Mouse (Mus musculus) B cell, adult 67 days (primary cell): ENCODE measurements around the gene Rpl31. TPM values are rescaled to one million over a fixed set of nuclear protein-coding genes. Genes with fewer than 3 reads are reported as not detected.

Experiments used
- total RNA-seq, 2 experiments: library from RNA; stranded (reverse); gene quantifications; 4 replicates each; pipeline ENCODE4 v1.2.4; 2023

Rpl31 gene
- 1,000 to 10,000 TPM; 1,423 to 1,640 TPM for total RNA-seq

DNA sequence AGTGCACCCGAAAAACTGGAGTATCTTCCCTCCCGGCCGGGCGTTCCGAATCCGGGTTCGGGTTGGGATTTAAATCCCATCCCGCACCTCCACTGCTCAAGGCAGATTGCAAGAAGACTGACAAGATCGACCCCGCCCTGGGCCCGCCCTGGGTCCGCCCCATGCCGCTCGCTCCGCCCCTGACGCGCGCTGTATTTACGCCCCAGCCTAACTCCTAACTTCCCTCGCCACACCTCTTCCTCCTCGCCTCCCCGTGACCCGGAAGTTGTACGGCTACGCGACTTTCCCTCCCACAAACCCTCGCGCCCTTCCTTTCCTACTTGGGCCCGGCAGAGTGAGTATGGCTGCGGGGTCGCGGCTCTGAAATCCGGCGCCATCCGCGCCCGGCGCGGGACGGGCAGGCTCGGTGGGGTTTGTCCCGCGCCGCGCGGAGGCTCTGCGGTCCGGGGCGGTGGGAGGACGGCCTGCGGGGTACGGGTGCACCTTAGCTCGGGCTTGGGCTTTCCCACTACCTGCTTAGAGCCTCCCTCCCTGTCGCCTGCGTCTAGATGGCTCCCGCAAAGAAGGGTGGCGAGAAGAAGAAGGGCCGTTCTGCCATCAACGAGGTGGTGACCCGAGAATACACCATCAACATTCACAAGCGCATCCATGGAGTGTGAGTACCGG is at the start of gene Rpl31:
Rpl31 (plus strand) TSS at position 242 of the 666 bp plus-strand sequence.

Other genes with a start within 250 kb of the Rpl31 start
- not detected for gene Npas2, start 174.1 kb upstream of the Rpl31 start, total RNA-seq
- gene Tbc1d8, start 110.9 kb downstream of the Rpl31 start, total RNA-seq = 1 to 10 TPM in 1 of 2 experiments, under 1 TPM in 1; 0.92 to 2.7 TPM
- 10 to 100 TPM; 26.2 to 29.3 TPM for gene Cnot11, start 167.2 kb downstream of the Rpl31 start, total RNA-seq
- 10 to 100 TPM; 13.7 to 15.3 TPM for gene Rnf149, start 209.6 kb downstream of the Rpl31 start, total RNA-seq